Mouse (Mus musculus) liver, embryonic 13.5 days (tissue): ENCODE data around the gene Dars. TPM values are rescaled to one million over a fixed set of nuclear protein-coding genes. Genes with fewer than 3 reads are reported as not detected.

ENCODE experiments used
- ATAC-seq: fragments of 200-750 bp; cut with Nextera tagmentation; 2 replicates; pipeline ENCODE4 v1.8.0; 2017; ENCODE audit warnings: low read depth, mild to moderate bottlenecking, moderate number of reproducible peaks, moderate library complexity
- DNase-seq: peaks from one replicate; pipeline ENCODE4 v3.0.0; 2022
- H3K27ac ChIP-seq: fragments of 300-500 bp; sonication (generic); 2 replicates; pipeline ENCODE4 v1.5.1; 2015; ENCODE audit warnings: moderate library complexity, mild to moderate bottlenecking, inconsistent platforms
- H3K27me3 ChIP-seq: fragments of 300-500 bp; sonication (generic); 2 replicates; pipeline ENCODE4 v1.6.1; 2015; ENCODE audit warnings: mild to moderate bottlenecking, inconsistent platforms
- H3K36me3 ChIP-seq: fragments of 300-500 bp; sonication (generic); 2 replicates; pipeline ENCODE4 v1.6.1; 2015; ENCODE audit warnings: mild to moderate bottlenecking, inconsistent platforms
- H3K4me1 ChIP-seq: fragments of 300-500 bp; sonication (generic); replicated peaks from 2 replicates; pipeline ENCODE4 v1.6.1; 2015; ENCODE audit warnings: inconsistent platforms
- H3K4me2 ChIP-seq: fragments of 300-500 bp; sonication (generic); 2 replicates; pipeline ENCODE4 v1.6.1; 2015; ENCODE audit warnings: inconsistent platforms, mild to moderate bottlenecking, moderate library complexity
- H3K4me3 ChIP-seq: fragments of 300-500 bp; sonication (generic); replicated peaks from 2 replicates; pipeline ENCODE4 v1.5.1; 2015; ENCODE audit warnings: mild to moderate bottlenecking, inconsistent platforms
- H3K9ac ChIP-seq: fragments of 300-500 bp; sonication (generic); 2 replicates; pipeline ENCODE4 v1.6.1; 2015; ENCODE audit warnings: mild to moderate bottlenecking, inconsistent platforms
- H3K9me3 ChIP-seq: fragments of 300-500 bp; sonication (generic); replicated peaks from 2 replicates; pipeline ENCODE4 v1.6.1; 2016; ENCODE audit warnings: inconsistent platforms
- WGBS: fragments of 180-500 bp; shearing (Covaris S2); methylation state at CpG from one replicate; pipeline ENCODE4 v1.1.7; 2015; ENCODE audit not compliant: insufficient replicate concordance; 5-methylcytosine and 5-hydroxymethylcytosine counted together
- polyA plus RNA-seq: library from polyadenylated mRNA; unstranded; fragments of >200 nt; fragmentation: Nextera tagmentation; extraction: Ambion mirVana; gene quantifications from 2 replicates; pipeline ENCODE4 v1.2.1, GENCODE M21; 2015

The Dars gene
- polyA plus RNA-seq, 1 experiment from 2014 or later, result 130 TPM

DNA sequence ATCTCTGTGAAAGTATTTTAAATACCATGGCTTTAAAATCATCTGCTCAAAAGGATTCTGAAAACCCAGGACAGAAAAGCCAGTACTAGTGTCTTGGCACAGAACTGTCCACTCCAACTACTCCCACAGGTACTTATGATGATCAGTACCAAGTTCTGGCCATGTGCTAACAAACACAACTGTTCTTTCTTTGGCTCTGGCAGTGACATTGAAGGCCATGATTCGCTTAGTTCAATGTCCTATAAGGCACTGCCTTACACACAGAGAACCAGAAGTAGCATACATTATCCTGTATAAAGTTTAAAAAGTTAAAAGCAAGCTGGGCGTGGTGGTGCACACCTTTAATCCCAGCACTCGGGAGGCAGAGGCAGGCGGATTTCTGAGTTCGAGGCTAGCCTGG lies 6.0 kb downstream of the Dars start:
- no peak overlapping the region for H3K27ac ChIP-seq
- peaks cover 30% of the 10 kb centered on the region for H3K4me1 ChIP-seq
- no peak overlapping the region for H3K4me2 ChIP-seq
- ATAC-seq (no peak), DNase-seq (no peak)
- WGBS, result 87% methylated on average over 5 of the region's 5 CpGs
- H3K27me3 ChIP-seq, result no peaks in the 10 kb centered on the region
- H3K9me3 ChIP-seq, result no peaks in the 10 kb centered on the region
- no peak overlapping the region for H3K9ac ChIP-seq
- H3K4me3 ChIP-seq, result no peak overlapping the region
- H3K36me3 ChIP-seq, result peaks cover 43% of the 10 kb centered on the region

DNA sequence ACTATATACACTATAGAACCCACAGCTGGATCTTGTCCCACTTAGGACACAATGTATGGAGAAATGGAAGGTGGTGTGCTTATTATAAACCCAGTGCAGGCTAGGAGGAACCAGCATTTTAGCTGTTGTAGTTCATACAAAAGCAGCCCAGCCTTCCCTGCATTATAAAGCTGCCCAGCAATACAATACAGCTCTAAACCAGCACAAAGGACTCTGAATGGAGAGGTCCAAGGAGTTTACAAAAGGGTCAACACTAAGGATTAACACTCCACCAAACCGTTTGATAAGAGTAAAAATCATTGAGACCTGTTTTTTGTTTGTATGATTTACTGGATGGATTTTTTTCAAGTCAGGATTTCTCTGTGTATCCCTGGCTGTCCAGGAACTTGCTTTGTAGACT lies 10.3 kb downstream of the Dars start:
- H3K36me3 ChIP-seq, result peaks cover 51% of the 10 kb centered on the region
- H3K9me3 ChIP-seq, result no peaks in the 10 kb centered on the region
- H3K4me1 ChIP-seq, result peaks cover 19% of the 10 kb centered on the region
- no peak overlapping the region for H3K9ac ChIP-seq
- no peak overlapping the region for H3K27ac ChIP-seq
- no peaks in the 10 kb centered on the region for H3K27me3 ChIP-seq
- ATAC-seq (no peak), DNase-seq (no peak)
- H3K4me3 ChIP-seq, result no peak overlapping the region
- no peak overlapping the region for H3K4me2 ChIP-seq
- WGBS, result 63% methylated on average over 1 of the region's 1 CpGs

DNA sequence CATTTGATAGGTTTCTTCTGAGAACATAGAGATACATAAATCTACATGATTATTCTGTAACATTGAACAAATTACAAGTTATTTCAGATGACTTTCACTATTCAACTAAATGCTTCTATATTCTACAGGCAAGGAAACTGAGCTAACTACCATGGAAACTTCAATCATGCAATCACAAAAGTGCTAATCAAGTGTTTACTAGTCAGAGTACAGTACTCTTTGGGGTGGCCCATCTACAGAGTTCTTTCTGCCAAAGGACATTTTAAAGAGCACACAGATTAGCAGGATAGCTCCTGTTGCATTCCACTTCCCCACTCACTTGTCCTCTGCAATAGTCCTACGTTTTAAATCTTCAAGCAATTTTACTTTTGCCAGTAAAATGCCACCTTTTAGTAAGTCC lies 11.5 kb downstream of the Dars start:
- Histone ChIP-seq H3K9me3 (no peaks in the 10 kb centered on the region), H3K27me3 (no peaks in the 10 kb centered on the region), H3K36me3 (peaks cover 55% of the 10 kb centered on the region), H3K4me2 (no peak overlapping the region), H3K4me3 (no peak overlapping the region), H3K4me1 (peaks cover 19% of the 10 kb centered on the region), H3K9ac (no peak overlapping the region), H3K27ac (no peak overlapping the region)
- DNase-seq, result no peak
- ATAC-seq, result no peak
- WGBS, result 74% methylated on average over 1 of the region's 1 CpGs

DNA sequence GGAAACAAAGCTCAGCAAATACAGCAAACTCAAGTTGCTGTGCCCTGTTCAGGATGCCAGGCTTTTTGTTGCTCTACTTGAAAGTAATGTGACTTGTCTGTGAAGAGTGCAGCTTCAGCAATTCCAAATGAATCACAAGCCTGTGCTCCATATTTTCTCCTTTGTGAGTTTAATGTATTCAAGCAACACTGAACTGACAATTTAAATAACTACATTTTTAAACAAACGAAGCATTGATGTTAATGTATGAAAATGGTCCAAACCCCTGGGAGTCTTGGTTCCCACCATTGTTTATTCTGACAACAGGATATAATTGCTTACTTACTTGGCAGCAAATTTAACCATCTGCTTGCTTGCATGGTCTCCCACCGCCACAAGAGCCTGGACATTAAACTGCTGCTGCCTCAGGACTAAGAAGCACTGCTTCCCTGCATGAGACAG lies 12.1 kb downstream of the Dars start:
- no peak overlapping the region for H3K27ac ChIP-seq
- H3K4me1 ChIP-seq, result peaks cover 19% of the 10 kb centered on the region
- H3K4me2 ChIP-seq, result no peak overlapping the region
- H3K9me3 ChIP-seq, result no peaks in the 10 kb centered on the region
- DNase-seq (no peak), ATAC-seq (no peak)
- WGBS, result 80% methylated on average over 2 of the region's 2 CpGs
- H3K27me3 ChIP-seq, result no peaks in the 10 kb centered on the region
- H3K36me3 ChIP-seq, result peaks cover 56% of the 10 kb centered on the region
- H3K9ac ChIP-seq, result no peak overlapping the region
- no peak overlapping the region for H3K4me3 ChIP-seq

DNA sequence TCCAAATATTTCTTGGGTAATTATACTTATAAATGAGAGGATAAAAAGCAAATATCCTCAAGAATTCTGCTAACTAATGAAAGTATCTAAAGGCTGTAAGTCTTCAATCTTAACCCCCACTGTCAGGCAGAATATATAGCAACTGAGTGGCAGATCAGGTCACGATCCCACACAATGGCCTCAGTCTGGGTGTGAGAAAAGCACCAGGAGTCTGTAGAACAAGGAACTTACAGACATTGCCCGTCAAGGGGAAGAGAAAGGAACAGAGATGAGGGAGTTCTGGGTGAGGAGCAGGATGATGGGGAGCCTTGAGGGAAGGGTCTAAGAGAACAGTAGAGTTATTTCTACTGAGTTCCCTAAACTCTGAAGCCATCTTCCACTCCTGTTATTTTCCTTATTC lies 16.2 kb downstream of the Dars start:
- DNase-seq, result no peak
- 80% methylated on average over 2 of the region's 2 CpGs for WGBS
- no peaks in the 10 kb centered on the region for H3K9me3 ChIP-seq
- H3K4me3 ChIP-seq, result no peak overlapping the region
- H3K27me3 ChIP-seq, result no peaks in the 10 kb centered on the region
- H3K4me1 ChIP-seq, result no peaks in the 10 kb centered on the region
- peaks cover 68% of the 10 kb centered on the region for H3K36me3 ChIP-seq
- H3K4me2 ChIP-seq, result no peak overlapping the region
- no peak overlapping the region for H3K9ac ChIP-seq
- no peak overlapping the region for H3K27ac ChIP-seq
- ATAC-seq, result no peak

DNA sequence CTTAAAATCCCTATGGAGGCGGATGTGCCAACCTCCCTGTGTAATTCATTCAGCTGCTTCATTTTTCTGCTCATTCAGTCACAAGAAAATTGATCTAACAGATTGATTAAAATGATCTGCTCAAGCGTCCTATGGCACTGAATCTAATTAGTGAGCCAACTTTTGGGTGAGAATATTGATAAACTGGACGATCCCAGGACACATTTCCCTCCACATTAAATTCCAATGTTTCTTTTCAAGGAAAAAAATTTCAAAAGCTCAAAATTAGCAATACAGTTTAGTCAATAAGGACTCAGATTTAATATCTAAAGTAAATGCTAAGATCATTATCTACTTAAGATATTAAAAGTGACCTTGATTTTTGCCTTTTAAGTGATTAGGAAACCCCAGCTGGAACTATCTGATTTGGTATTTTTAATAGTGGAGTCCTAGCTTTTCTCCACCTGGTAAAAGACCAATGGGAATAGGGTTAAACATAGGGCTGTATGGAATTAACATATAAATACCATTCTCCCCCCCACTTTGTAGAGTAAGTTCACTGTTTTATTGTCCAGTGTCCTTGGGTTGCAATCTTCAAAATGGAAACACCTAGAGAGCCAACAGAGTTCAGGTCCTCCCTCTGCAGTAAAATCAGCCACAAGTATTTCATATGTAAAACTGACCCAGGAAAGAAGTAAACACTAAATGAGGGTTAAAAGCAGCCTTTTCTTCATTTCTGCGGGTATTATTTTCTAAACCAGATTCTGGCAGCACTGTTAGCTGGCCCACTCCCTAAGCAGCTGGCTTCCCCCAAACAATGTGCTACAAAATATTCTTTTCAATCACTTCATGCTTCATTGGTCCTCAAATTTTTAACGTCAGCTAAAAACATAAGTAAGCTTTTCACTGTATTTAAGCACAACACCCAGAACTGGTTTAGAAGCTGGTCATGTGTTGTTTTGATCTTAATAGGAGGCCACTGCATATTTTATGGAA lies 16.9 kb downstream of the Dars start:
- Histone ChIP-seq H3K4me1 (no peaks in the 10 kb centered on the region), H3K4me3 (no peak overlapping the region), H3K4me2 (no peak overlapping the region), H3K36me3 (peaks cover 67% of the 10 kb centered on the region), H3K9ac (no peak overlapping the region), H3K27ac (no peak overlapping the region), H3K9me3 (no peaks in the 10 kb centered on the region), H3K27me3 (no peaks in the 10 kb centered on the region)
- ATAC-seq, result no peak
- no peak for DNase-seq
- WGBS, result 76% methylated on average over 5 of the region's 5 CpGs

DNA sequence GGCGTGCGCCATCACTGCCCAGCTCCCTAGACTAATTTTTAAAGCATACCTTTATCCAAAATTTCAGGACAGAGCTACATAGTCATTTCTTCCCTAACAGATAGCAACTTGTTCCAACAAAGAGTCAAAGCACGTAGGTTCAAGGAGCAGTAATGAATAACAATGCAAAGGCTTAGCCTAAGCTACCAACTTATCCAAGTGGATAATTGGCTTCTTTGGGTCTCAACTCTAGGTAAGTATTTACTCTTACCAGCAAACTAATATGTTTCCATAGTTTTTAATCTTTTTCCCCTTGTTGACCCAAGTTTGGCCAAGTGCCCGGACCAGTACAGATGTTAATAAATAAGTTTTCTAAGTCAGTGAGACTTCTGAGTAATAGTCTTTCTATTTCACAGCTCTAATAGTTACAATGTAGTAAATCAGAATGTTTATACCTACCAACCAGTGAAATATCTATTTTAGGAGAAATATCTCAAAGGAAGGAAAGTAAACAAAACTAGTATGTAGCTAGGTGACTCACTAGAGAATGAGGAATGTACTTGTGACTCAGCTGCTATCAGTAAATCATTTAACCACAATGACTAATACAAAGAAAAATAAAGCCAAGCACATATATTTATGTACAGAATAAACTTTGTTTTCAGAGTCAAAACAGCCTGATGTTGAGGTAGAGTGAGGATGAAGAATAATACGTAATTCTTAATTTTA lies 18.3 kb downstream of the Dars start:
- Histone ChIP-seq H3K27ac (no peak overlapping the region), H3K4me1 (no peaks in the 10 kb centered on the region), H3K27me3 (no peaks in the 10 kb centered on the region), H3K9ac (no peak overlapping the region), H3K4me2 (no peak overlapping the region), H3K4me3 (no peak overlapping the region), H3K36me3 (peaks cover 65% of the 10 kb centered on the region), H3K9me3 (no peaks in the 10 kb centered on the region)
- DNase-seq, result no peak
- 89% methylated on average over 5 of the region's 5 CpGs for WGBS
- no peak for ATAC-seq

DNA sequence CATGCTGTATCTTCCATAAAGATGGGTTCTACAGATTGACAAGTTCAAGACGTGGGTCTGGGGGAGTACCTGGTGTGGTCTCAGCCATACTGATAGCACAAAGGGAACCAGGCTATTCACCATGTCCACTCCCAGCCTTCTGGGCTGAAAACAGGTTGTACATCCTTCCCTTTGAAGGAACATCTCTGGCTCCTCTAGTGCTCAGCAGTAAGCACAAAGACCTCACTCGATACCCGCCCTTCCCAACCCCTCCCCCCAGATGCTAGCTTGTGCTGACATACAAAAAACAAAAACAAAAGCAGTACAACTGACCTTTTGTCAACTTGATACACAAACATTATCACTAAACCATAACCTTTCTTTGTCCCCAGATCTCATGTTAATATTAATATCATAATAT lies 22.5 kb downstream of the Dars start:
- no peaks in the 10 kb centered on the region for H3K4me1 ChIP-seq
- H3K4me2 ChIP-seq, result no peak overlapping the region
- DNase-seq, result no peak
- H3K27me3 ChIP-seq, result no peaks in the 10 kb centered on the region
- H3K36me3 ChIP-seq, result peaks cover 63% of the 10 kb centered on the region
- no peak for ATAC-seq
- no peak overlapping the region for H3K9ac ChIP-seq
- H3K27ac ChIP-seq, result no peak overlapping the region
- no peak overlapping the region for H3K4me3 ChIP-seq
- WGBS, result 76% methylated on average over 3 of the region's 3 CpGs
- no peaks in the 10 kb centered on the region for H3K9me3 ChIP-seq

DNA sequence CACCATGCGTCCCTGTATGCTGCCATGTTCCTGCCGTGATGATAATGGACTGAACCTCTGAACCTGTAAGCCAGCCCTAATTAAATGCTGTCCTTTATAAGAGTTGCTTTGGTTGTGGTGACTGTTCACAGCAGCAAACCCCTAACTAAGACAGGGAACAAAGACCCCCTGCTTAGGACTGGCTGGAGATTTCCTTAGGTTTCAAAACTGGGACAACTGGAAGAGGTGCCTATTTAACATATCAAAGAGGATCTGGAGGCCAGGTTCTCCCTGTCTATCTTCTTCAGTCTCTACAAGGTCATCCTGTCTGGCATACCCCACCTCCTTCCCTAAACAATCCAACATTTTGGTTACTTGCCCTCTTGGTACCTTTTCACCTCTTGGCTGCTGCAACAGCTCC lies 24.8 kb downstream of the Dars start:
- no peaks in the 10 kb centered on the region for H3K4me1 ChIP-seq
- no peaks in the 10 kb centered on the region for H3K27me3 ChIP-seq
- no peak overlapping the region for H3K4me3 ChIP-seq
- ATAC-seq, result no peak
- peaks cover 56% of the 10 kb centered on the region for H3K36me3 ChIP-seq
- no peak overlapping the region for H3K27ac ChIP-seq
- 75% methylated on average over 2 of the region's 2 CpGs for WGBS
- no peaks in the 10 kb centered on the region for H3K9me3 ChIP-seq
- no peak for DNase-seq
- H3K4me2 ChIP-seq, result no peak overlapping the region
- no peak overlapping the region for H3K9ac ChIP-seq

DNA sequence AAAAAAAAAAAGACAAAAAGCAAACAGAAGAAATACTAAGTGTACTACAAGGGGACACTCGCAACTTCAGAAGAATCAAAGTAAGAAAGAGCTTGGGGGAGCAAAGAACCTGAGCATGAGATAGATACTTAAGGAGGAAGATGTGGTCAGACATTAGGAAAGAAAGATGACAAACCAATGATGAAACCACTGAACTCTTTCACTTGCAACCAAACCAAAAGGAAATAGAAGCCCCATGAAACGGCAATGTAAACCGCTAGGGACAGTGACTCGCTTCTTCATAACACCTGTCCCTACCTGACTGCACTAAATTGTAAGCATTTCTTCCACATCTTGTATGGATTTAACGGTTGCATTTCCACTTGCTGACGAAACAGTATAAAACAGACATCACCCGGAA lies 30.7 kb downstream of the Dars start:
- H3K4me2 ChIP-seq, result no peak overlapping the region
- H3K36me3 ChIP-seq, result peaks cover 54% of the 10 kb centered on the region
- H3K4me3 ChIP-seq, result no peak overlapping the region
- no peaks in the 10 kb centered on the region for H3K27me3 ChIP-seq
- ATAC-seq (no peak), DNase-seq (no peak)
- no peaks in the 10 kb centered on the region for H3K9me3 ChIP-seq
- H3K27ac ChIP-seq, result no peak overlapping the region
- H3K9ac ChIP-seq, result no peak overlapping the region
- H3K4me1 ChIP-seq, result no peaks in the 10 kb centered on the region
- 78% methylated on average over 7 of the region's 7 CpGs for WGBS

DNA sequence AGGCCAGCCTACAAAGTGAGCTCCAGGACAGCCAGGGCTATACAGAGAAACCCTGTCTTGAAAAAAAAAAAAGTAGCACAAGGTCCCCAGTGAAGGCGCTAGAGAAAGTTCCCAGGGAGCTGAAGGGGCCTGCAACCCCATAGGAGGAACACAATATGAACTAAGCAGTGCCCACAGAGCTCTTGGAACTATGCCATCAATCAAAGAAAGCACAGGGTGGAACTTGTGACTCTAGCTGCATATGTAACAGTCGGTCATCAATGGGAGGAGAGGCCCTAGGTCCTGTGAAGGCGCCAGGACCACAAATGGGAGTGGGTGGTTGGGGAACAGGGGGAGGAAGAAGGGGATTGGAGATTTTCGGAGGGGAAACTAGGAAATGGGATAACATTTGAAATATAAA lies 40.3 kb downstream of the Dars start:
- Histone ChIP-seq H3K27me3 (no peaks in the 10 kb centered on the region), H3K36me3 (peaks cover 52% of the 10 kb centered on the region), H3K9me3 (no peaks in the 10 kb centered on the region), H3K4me3 (no peak overlapping the region), H3K27ac (no peak overlapping the region), H3K4me2 (no peak overlapping the region), H3K9ac (no peak overlapping the region), H3K4me1 (no peaks in the 10 kb centered on the region)
- ATAC-seq (no peak), DNase-seq (no peak)
- WGBS, result 91% methylated on average over 4 of the region's 4 CpGs
